Mouse (Mus musculus) ES-E14 (cell line): ENCODE data around the gene Xaf1. TPM values are rescaled to one million over a fixed set of nuclear protein-coding genes. Genes with fewer than 3 reads are reported as not detected.

Source experiments
- DNase-seq: peaks from one replicate; pipeline ENCODE4 v3.0.0-alpha.2; 2013; ENCODE audit warnings: low read depth, low spot score
- H3K27ac ChIP-seq: 2 replicates; pipeline ENCODE4 v1.5.1; 2012; ENCODE audit warnings: low read depth, mild to moderate bottlenecking, low read length, moderate library complexity, mixed read lengths; ENCODE audit not compliant: poor library complexity, insufficient read depth, severe bottlenecking
- H3K36me3 ChIP-seq: 2 replicates; pipeline ENCODE4 v1.6.1; 2012; ENCODE audit warnings: mild to moderate bottlenecking, low read length, moderate library complexity, mixed read lengths; ENCODE audit not compliant: control insufficient read depth, poor library complexity, insufficient read depth, severe bottlenecking
- H3K4me1 ChIP-seq, 2 experiments: fragments of 150-350 bp in 1 of 2; sonication (generic) in 1 of 2; 2 replicates each; pipeline ENCODE4 v1.6.1; 2012; ENCODE audit warnings: low read length in 2 of 2, mild to moderate bottlenecking in 1 of 2, mixed read lengths in 1 of 2; ENCODE audit not compliant: control insufficient read depth in 2 of 2, insufficient read depth in 2 of 2, poor library complexity in 1 of 2
- H3K4me3 ChIP-seq, 2 experiments: fragments of 150-350 bp in 1 of 2; sonication (generic) in 1 of 2; 2 replicates each; pipeline ENCODE4 v1.5.1; 2012; ENCODE audit warnings: low read length in 2 of 2, low read depth in 1 of 2, mild to moderate bottlenecking in 1 of 2, mixed read lengths in 1 of 2; ENCODE audit not compliant: insufficient read depth in 1 of 2, poor library complexity in 1 of 2, severe bottlenecking in 1 of 2
- H3K9ac ChIP-seq: 2 replicates; pipeline ENCODE4 v1.6.1; 2012; ENCODE audit warnings: low read depth, mild to moderate bottlenecking, low read length, mixed read lengths; ENCODE audit not compliant: poor library complexity, insufficient read depth, severe bottlenecking
- H3K9me3 ChIP-seq: fragments of 150-350 bp; sonication (generic); 2 replicates; pipeline ENCODE4 v1.6.1; 2012; ENCODE audit warnings: low read depth, mild to moderate bottlenecking, low read length; ENCODE audit not compliant: control insufficient read depth, insufficient read depth
- CHD2 ChIP-seq: IDR thresholded peaks from 2 replicates; pipeline ENCODE4 v1.6.1; 2014; ENCODE audit warnings: mild to moderate bottlenecking, low read depth, low read length, inconsistent platforms
- HCFC1 ChIP-seq: IDR thresholded peaks from 2 replicates; pipeline ENCODE4 v1.6.1; 2012; ENCODE audit warnings: low read length, inconsistent platforms, borderline replicate concordance; ENCODE audit not compliant: insufficient read depth
- MAFK ChIP-seq: IDR thresholded peaks from 2 replicates; pipeline ENCODE4 v1.6.1; 2014; ENCODE audit warnings: mild to moderate bottlenecking, low read depth, low read length, inconsistent platforms; ENCODE audit not compliant: insufficient read depth
- ZC3H11A ChIP-seq: IDR thresholded peaks from 2 replicates; pipeline ENCODE4 v1.6.1; 2012; ENCODE audit warnings: low read depth, mild to moderate bottlenecking, inconsistent platforms, low read length, borderline replicate concordance
- ZNF384 ChIP-seq: IDR thresholded peaks from 2 replicates; pipeline ENCODE4 v1.6.1; 2012; ENCODE audit warnings: low read depth, low read length, inconsistent platforms
- in situ Hi-C, 2 experiments: fragments of 600-800 bp; cut with MboI; formaldehyde crosslinking; loops; one replicate each; pipeline ENCODE4 v1.15.1; 2025; ENCODE audit warnings: low sequenced_read_pairs in 2 of 2, inconsistent platforms in 1 of 2; ENCODE audit not compliant: unreplicated experiment in 2 of 2
- total RNA-seq: library from RNA; depleted of rRNA; stranded (reverse); fragments of 300-350 nt; gene quantifications from 2 replicates; pipeline ENCODE4 v1.2.3, GENCODE M21; 2012

Gene Xaf1
- total RNA-seq, 1 experiment = 7.5 TPM

GRCm38 (mm10) chr11:72283486-72284224 lies 17.8 kb upstream of the Xaf1 start:
- Histone ChIP-seq H3K9ac (no peak overlapping the region; the same call in 1 of the 2 replicates), H3K27ac (no peak overlapping the region), H3K4me3 (no peak overlapping the region), H3K9me3 (no peaks in the 10 kb centered on the region), H3K4me1 (peaks cover 13 to 27% of the 10 kb centered on the region in 2 experiments), H3K36me3 (no peaks in the 10 kb centered on the region)
- DNase-seq = no peak
- in situ Hi-C loops = no loop called here
- TF ChIP-seq MAFK = no peak
- TF ChIP-seq ZC3H11A = no peak
- no peak for TF ChIP-seq CHD2
- TF ChIP-seq HCFC1 = no peak
- TF ChIP-seq ZNF384 = no peak

- H3K9ac ChIP-seq = no peak overlapping the region
- no peak overlapping the region for H3K4me3 ChIP-seq
- H3K4me1 ChIP-seq = peaks cover 13 to 27% of the 10 kb centered on the region in 2 experiments
- no peak overlapping the region for H3K27ac ChIP-seq
- H3K36me3 ChIP-seq = no peaks in the 10 kb centered on the region
- H3K9me3 ChIP-seq = no peaks in the 10 kb centered on the region
- no peak for DNase-seq
- no peak for TF ChIP-seq CHD2
- TF ChIP-seq MAFK = no peak
- no peak for TF ChIP-seq ZNF384
- TF ChIP-seq ZC3H11A = no peak
- TF ChIP-seq HCFC1 = no peak
- in situ Hi-C loops = no loop called here
Measured at GRCm38 (mm10) chr11:72284532-72285182, 16.8 kb upstream of the Xaf1 start.

DNA sequence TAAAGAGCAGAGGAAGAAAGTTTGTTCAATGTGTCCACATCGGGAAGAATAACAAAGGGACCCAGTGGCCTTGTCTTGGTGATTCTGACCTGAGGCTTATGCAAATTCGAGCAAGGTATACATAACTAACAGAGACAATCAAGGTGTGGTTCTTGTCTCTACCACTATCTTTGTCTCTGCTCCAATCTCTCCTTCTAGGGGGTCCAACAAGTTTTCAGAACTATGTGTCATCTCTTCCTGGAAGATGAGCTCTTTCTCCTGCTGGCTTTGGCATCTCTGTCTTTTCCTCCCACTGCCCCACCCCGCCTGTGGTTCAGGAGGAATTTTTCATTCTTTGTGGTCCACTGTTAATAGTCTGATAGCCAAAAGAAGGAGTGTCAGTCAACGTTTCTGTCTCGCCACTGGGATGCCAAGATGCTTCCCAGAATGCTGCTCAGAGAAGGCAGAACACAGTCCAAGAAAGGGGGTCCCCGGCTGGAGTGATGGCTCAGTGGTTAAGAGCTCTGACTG lies 15.4 kb upstream of the Xaf1 start:
- DNase-seq = no peak
- peak overlapping the region; percentile 81; the same call in 1 of the 2 replicates for H3K27ac ChIP-seq
- H3K36me3 ChIP-seq = no peaks in the 10 kb centered on the region
- peaks cover 13 to 27% of the 10 kb centered on the region in 2 experiments for H3K4me1 ChIP-seq
- in situ Hi-C loops = no loop called here
- no peak overlapping the region for H3K4me3 ChIP-seq
- H3K9me3 ChIP-seq = no peaks in the 10 kb centered on the region
- no peak overlapping the region for H3K9ac ChIP-seq
- no peak for TF ChIP-seq MAFK
- TF ChIP-seq ZC3H11A = no peak
- TF ChIP-seq ZNF384 = no peak
- TF ChIP-seq CHD2 = no peak
- no peak for TF ChIP-seq HCFC1

GRCm38 (mm10) chr11:72286651-72287050 lies 14.8 kb upstream of the Xaf1 start:
- in situ Hi-C loops = no loop called here
- no peaks in the 10 kb centered on the region for H3K9me3 ChIP-seq
- H3K27ac ChIP-seq = peak overlapping the region; percentile 81
- H3K4me3 ChIP-seq = no peak overlapping the region
- DNase-seq = no peak
- no peak overlapping the region for H3K9ac ChIP-seq
- peaks cover 13 to 27% of the 10 kb centered on the region in 2 experiments for H3K4me1 ChIP-seq
- H3K36me3 ChIP-seq = no peaks in the 10 kb centered on the region
- no peak for TF ChIP-seq MAFK
- no peak for TF ChIP-seq ZNF384
- TF ChIP-seq ZC3H11A = no peak
- TF ChIP-seq CHD2 = no peak
- TF ChIP-seq HCFC1 = no peak
